Mouse (Mus musculus): ENCODE measurements at regions not wholly inside any gene's neighbourhood (a gene's known extent, or its start where the extent isn't known, plus 50 kb on each side); places are given as distances from the start of the nearest gene placed in this dataset.

DNA sequence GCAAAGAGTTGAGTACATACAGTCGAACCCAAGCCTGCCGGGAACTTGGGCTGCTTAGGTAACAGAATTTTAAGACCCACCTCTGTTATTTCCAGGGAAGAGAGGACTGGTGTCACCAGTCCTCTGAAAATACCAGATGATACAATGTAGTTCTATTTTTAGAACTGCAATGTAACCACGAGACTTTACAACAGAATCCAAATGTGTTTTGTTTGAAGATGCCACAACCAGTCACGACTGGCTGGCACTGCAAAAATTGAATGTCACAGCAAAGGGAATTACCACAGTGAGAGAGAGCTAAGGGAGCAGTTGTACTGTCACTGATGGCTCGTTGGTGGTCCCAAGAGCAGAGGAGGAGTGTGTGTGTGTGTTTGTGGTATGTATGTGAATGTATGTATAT, 112.6 kb upstream of the Zc3h12c start:
- no peaks in the 10 kb centered on the region for H3K36me3 ChIP-seq (replicated peaks; ENCODE audit: control insufficient read depth, insufficient read depth, low read length)
- peak; percentile 91 for ATAC-seq (ENCODE audit: insufficient read depth, low read depth)
- no peaks in the 10 kb centered on the region for H3K27me3 ChIP-seq (ENCODE audit: control insufficient read depth, insufficient read depth, low read length)
- H3K9ac ChIP-seq (replicated peaks; ENCODE audit: low read depth, low read length) = no peak overlapping the region
- DNase-seq (ENCODE audit: low spot score) = peak; percentile 69
- H3K4me3 ChIP-seq (ENCODE audit: low read depth, low read length) = no peak overlapping the region
- H3K27ac ChIP-seq (ENCODE audit: low read depth) = peak overlapping the region; percentile 90
- peak overlapping the region; percentile 46 for H3K4me2 ChIP-seq (ENCODE audit: low read depth, low read length)
- H3K4me1 ChIP-seq (ENCODE audit: control insufficient read depth, insufficient read depth) = no peaks in the 10 kb centered on the region; the same call in 1 of the 2 replicates
- WGBS = 27% methylated on average over 5 of the region's 5 CpGs
- TF ChIP-seq EP300 (IDR thresholded peaks at IDR 0.05; ENCODE audit: low read depth) (peak; percentile 56; the same call in 1 of the 2 replicates), CTCF (IDR thresholded peaks at IDR 0.05; ENCODE audit: low read depth) (no peak)
- H3K9me3 ChIP-seq (replicated peaks; ENCODE audit: control insufficient read depth, low read length) = no peaks in the 10 kb centered on the region

- peak; percentile 69 for DNase-seq (ENCODE audit: low spot score)
- Histone ChIP-seq H3K9ac (replicated peaks; ENCODE audit: low read depth, low read length) (no peak overlapping the region; the same call in 1 of the 2 replicates), H3K4me3 (ENCODE audit: low read depth, low read length) (no peak overlapping the region), H3K9me3 (replicated peaks; ENCODE audit: control insufficient read depth, low read length) (no peaks in the 10 kb centered on the region), H3K4me2 (ENCODE audit: low read depth, low read length) (peak overlapping the region; percentile 46), H3K36me3 (replicated peaks; ENCODE audit: control insufficient read depth, insufficient read depth, low read length) (no peaks in the 10 kb centered on the region), H3K27ac (ENCODE audit: low read depth) (peak overlapping the region; percentile 90), H3K4me1 (ENCODE audit: control insufficient read depth, insufficient read depth) (no peaks in the 10 kb centered on the region; the same call in 1 of the 2 replicates), H3K27me3 (ENCODE audit: control insufficient read depth, insufficient read depth, low read length) (no peaks in the 10 kb centered on the region)
- 55% methylated on average over 3 of the region's 3 CpGs for WGBS
- TF ChIP-seq CTCF (IDR thresholded peaks at IDR 0.05; ENCODE audit: low read depth) (no peak), EP300 (IDR thresholded peaks at IDR 0.05; ENCODE audit: low read depth) (no peak)
- peak; percentile 82 for ATAC-seq (ENCODE audit: insufficient read depth, low read depth)
Observed at GRCm38 (mm10) chr9:52280556-52280955, 112.2 kb upstream of the Zc3h12c start.

DNA sequence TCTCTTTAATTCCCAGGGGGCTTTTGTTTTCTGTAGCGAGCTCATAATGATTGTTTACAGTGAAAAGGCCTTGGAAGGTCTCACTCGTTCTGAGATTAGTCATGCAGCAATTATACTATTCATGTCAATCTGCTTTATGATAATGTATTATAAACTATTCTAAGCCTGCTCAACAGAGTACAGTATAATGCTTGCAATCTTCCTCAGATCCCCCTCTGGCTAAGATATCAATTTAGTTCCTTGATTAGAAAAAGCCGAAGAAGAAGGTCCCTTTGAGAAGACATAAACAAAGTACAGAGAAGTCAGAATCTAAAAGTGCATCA, 110.3 kb upstream of the Zc3h12c start:
- H3K4me2 ChIP-seq (ENCODE audit: low read depth, low read length) = no peak overlapping the region

GRCm38 (mm10) chr9:52277954-52278700, 109.8 kb upstream of the Zc3h12c start:
- Histone ChIP-seq H3K27me3 (ENCODE audit: control insufficient read depth, insufficient read depth, low read length) (no peaks in the 10 kb centered on the region), H3K4me2 (ENCODE audit: low read depth, low read length) (no peak overlapping the region), H3K4me1 (ENCODE audit: control insufficient read depth, insufficient read depth) (no peaks in the 10 kb centered on the region; the same call in 1 of the 2 replicates), H3K36me3 (replicated peaks; ENCODE audit: control insufficient read depth, insufficient read depth, low read length) (no peaks in the 10 kb centered on the region), H3K27ac (ENCODE audit: low read depth) (no peak overlapping the region), H3K9me3 (replicated peaks; ENCODE audit: control insufficient read depth, low read length) (no peaks in the 10 kb centered on the region), H3K4me3 (ENCODE audit: low read depth, low read length) (no peak overlapping the region), H3K9ac (replicated peaks; ENCODE audit: low read depth, low read length) (no peak overlapping the region)
- TF ChIP-seq CTCF (IDR thresholded peaks at IDR 0.05; ENCODE audit: low read depth) = no peak
- TF ChIP-seq EP300 (IDR thresholded peaks at IDR 0.05; ENCODE audit: low read depth) = no peak
- DNase-seq (ENCODE audit: low spot score) (no peak), ATAC-seq (ENCODE audit: insufficient read depth, low read depth) (no peak)
- 73% methylated on average over 14 of the region's 14 CpGs for WGBS

More for the DNA sequence above, 110.3 kb upstream of the Zc3h12c start:
- no peaks in the 10 kb centered on the region for H3K9me3 ChIP-seq (replicated peaks; ENCODE audit: control insufficient read depth, low read length)
- DNase-seq (ENCODE audit: low spot score) = no peak
- H3K27me3 ChIP-seq (ENCODE audit: control insufficient read depth, insufficient read depth, low read length) = no peaks in the 10 kb centered on the region
- no peak overlapping the region for H3K4me3 ChIP-seq (ENCODE audit: low read depth, low read length)
- H3K27ac ChIP-seq (ENCODE audit: low read depth) = no peak overlapping the region
- H3K4me1 ChIP-seq (ENCODE audit: control insufficient read depth, insufficient read depth) = no peaks in the 10 kb centered on the region; the same call in 1 of the 2 replicates
- ATAC-seq (ENCODE audit: insufficient read depth, low read depth) = no peak
- H3K9ac ChIP-seq (replicated peaks; ENCODE audit: low read depth, low read length) = no peak overlapping the region
- no peaks in the 10 kb centered on the region for H3K36me3 ChIP-seq (replicated peaks; ENCODE audit: control insufficient read depth, insufficient read depth, low read length)
- WGBS = 72% methylated on average over 3 of the region's 3 CpGs
- TF ChIP-seq EP300 (IDR thresholded peaks at IDR 0.05; ENCODE audit: low read depth) = no peak
- no peak for TF ChIP-seq CTCF (IDR thresholded peaks at IDR 0.05; ENCODE audit: low read depth)

GRCm38 (mm10) chr9:52273994-52274393, 105.6 kb upstream of the Zc3h12c start:
- Histone ChIP-seq H3K4me1 (ENCODE audit: control insufficient read depth, insufficient read depth) (peaks cover 7% of the 10 kb centered on the region; the same call in 1 of the 2 replicates), H3K4me3 (ENCODE audit: low read depth, low read length) (no peak overlapping the region), H3K9me3 (replicated peaks; ENCODE audit: control insufficient read depth, low read length) (no peaks in the 10 kb centered on the region), H3K27me3 (ENCODE audit: control insufficient read depth, insufficient read depth, low read length) (no peaks in the 10 kb centered on the region), H3K27ac (ENCODE audit: low read depth) (no peak overlapping the region), H3K9ac (replicated peaks; ENCODE audit: low read depth, low read length) (no peak overlapping the region), H3K4me2 (ENCODE audit: low read depth, low read length) (no peak overlapping the region), H3K36me3 (replicated peaks; ENCODE audit: control insufficient read depth, insufficient read depth, low read length) (no peaks in the 10 kb centered on the region)
- ATAC-seq (ENCODE audit: insufficient read depth, low read depth) = no peak
- TF ChIP-seq EP300 (IDR thresholded peaks at IDR 0.05; ENCODE audit: low read depth) (no peak), CTCF (IDR thresholded peaks at IDR 0.05; ENCODE audit: low read depth) (no peak)
- 73% methylated on average over 3 of the region's 3 CpGs for WGBS
- DNase-seq (ENCODE audit: low spot score) = no peak

All from heart, postnatal 0 days (tissue).